Mouse (Mus musculus) cerebellum, adult 11-12 months (tissue): ENCODE data around the gene Ap5b1.
A peak's percentile ranks its signal among the peaks of the same experiment; 100 is the strongest.

Experiments used
- DNase-seq: peaks from one replicate; pipeline ENCODE4 v3.0.0; 2022

Ap5b1 gene

GRCm38 (mm10) chr19:5568470-5569140, 780 bp downstream of the Ap5b1 start:
- DNase-seq, result peak; percentile 83

GRCm38 (mm10) chr19:5569521-5569920, 1.7 kb downstream of the Ap5b1 start:
- DNase-seq, result peak; percentile 32

GRCm38 (mm10) chr19:5570353-5571246, 2.8 kb downstream of the Ap5b1 start:
- peak; percentile 28 for DNase-seq

DNA sequence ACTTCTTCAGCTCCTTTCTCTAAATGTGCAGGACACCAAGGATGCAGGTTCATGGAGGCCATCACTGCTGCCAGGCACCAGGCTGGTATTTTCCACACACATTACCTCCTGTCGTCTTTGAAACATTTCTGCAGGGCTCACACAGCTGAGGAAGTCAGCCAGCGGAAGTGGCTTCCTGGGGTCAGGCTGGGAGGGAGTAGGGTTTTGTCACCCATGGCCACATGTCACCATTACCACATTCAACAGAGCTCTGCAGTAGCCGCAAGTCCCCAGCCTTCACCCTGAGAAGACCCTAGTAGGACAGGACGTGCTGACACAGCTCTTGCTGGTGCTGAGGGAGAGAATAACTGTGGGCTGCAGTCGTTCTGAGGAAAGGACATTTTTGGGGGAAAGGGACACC, 4.0 kb downstream of the Ap5b1 start:
- DNase-seq, result no peak

DNA sequence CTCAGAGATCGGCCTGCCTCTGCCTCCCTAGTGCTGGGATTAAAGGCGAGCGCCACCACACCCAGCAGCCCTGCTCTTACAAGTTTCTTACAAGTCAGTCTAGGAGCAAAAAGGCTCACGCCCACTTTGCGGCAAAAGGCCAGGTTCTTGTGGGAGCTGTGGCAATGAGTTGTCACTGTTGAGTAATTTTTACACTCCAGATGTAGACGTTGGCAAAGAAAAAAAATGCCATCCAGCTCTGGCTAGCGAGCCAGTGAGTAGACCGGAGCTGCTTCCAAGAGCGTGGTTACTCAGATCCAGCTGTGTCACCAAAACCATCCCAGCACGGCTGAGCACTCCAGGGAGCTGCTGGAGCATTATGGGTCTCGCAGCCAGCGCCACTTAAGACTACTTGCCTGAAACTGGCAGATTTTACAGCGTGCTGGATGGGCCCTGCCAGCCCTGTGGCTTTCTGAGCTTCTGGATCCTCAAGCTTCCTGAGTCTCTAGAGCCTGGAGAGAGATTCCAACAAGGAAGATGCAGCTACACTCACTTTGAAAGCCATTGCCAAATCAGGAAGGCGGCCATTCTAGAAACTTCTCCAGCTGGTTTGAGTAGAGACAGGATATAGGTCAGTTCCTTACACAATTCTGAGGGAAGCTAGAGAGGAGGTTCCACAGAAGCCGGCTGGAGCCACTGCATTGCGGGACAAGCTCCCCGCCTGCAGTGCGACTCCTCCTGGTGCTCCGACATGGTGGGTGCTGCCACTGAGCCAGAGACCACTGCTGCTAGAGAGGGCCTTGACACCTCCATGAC, 4.7 kb downstream of the Ap5b1 start:
- DNase-seq, result no peak

DNA sequence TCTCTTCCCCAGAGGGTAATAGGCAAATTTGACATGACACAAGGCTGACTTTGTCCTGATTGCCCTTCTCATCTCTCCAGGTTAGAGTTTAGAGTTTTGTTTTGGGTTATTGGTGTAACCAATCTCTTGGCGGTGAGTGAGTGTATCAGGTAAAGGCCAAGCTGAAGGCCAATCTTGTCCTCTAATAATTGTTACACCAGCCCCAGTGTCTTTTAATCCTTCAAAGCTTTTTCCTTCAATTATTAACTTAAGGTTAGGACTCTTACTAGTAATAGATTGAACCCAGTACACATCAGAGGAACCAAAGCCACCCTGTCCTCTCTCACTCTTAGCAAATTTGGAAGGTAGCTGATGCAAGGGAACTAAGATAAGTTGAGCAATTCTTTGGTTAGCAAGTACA, 7.5 kb downstream of the Ap5b1 start:
- no peak for DNase-seq

GRCm38 (mm10) chr19:5579971-5580370, 12.1 kb downstream of the Ap5b1 start:
- no peak for DNase-seq

DNA sequence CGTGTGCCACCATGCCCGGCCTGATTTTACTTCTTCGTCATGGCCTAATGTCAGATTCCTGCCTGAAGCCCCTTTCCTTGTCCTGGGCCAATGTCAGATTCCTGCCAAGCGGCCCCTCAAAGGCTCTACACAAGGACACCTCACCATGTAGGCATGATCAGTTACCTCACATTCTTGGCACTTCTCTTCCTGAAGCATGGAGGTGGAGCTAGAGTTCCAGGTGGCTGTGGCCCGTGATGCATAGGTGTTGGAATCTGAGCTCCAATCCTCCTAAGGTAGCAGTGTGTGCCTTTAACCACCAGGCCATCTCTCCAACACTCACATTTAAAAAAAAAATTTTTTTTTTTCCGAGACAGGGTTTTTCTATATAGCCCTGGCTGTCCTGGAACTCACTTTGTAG, 13.0 kb downstream of the Ap5b1 start:
- DNase-seq, result no peak

- no peak for DNase-seq
These were observed 14.2 kb downstream of the Ap5b1 start for GRCm38 (mm10) chr19:5581995-5582394.

DNA sequence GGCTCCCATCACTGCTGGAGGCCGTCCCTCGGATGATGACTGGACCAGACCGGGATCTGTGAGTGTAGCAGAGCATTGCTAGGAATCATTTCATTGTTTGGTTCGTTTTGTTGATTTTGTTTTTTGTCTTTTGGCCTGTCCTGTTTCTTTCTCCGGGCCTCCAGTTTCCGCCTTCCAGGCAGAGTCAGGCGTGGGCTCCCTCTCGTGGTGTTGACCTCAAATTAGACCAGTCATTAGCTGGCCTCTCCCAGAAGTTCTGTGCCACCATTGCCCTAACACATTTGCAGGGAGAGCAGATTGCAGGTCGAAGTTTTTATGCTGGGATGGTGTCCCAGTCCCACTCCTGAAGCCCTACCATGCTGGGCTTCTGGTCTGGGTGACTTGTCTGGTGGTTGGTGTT, 21.3 kb downstream of the Ap5b1 start:
- DNase-seq, result no peak

DNA sequence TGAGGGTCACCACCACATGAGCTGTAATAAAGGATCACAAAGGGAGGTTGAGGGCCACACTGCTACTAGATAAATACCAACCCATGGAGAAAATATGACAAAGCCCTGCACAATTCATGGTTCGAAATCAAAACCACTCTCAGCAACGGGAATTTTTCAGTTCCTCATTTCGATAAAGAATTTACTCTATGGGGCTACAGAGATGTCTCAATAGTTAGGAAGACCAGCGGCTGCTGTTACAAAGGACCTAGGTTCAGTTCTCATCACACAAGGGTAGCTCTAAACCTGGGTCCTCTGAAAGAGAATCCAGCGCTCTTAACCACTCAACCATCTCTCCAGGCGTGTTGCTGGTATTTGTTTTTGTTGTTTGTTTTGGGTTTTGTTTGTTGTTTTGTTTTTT, 24.1 kb downstream of the Ap5b1 start:
- DNase-seq, result no peak

GRCm38 (mm10) chr19:5599224-5599623, 31.4 kb downstream of the Ap5b1 start:
- DNase-seq, result no peak

- peak; percentile 79 for DNase-seq
These were observed 34.1 kb downstream of the Ap5b1 start, which contains the start of gene Rnaseh2c for GRCm38 (mm10) chr19:5601752-5602541. Rnaseh2c (plus strand) TSS chr19:5601873.

DNA sequence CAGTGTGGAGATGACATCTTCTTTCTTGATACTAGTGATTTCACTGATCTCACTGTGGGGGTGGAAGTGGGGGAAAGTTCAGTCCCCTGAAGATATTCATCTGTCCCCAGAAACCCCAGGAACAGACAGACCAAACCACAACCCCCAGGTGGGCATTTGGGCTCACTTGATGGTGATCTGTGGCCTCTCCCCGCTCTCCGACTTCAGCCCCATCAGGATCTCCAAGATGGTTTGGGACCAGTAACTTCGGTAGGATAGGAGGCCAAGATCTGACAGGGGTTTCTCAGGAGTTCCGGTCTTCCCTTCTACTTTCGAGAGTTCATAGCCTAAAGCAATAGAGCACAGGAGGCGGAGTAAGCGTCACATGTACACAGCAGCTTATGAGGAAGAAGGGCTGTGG, 35.8 kb downstream of the Ap5b1 start:
- peak; percentile 20 for DNase-seq

DNA sequence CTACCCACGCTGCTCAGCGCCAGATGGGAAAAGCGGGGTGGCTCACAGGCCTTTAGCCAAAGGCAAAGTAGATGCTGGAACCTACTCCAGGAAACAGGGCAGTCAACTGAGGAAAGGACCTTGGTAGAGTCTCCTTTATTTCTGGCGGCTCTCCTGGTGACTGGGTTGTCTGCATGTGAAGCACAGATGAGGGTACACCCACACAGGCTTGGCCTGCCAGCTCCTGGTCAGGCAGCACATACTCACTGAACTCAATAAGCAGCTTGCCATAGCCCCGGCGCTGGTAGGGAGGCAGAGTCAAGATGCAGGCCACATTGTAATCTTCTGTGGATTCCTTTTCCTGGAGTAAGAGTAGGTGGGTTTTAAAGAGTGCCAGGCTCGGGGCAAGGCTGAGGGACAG, 37.3 kb downstream of the Ap5b1 start:
- peak; percentile 20 for DNase-seq

- DNase-seq, result peak; percentile 8
These were observed 38.4 kb downstream of the Ap5b1 start for GRCm38 (mm10) chr19:5606196-5606595.

DNA sequence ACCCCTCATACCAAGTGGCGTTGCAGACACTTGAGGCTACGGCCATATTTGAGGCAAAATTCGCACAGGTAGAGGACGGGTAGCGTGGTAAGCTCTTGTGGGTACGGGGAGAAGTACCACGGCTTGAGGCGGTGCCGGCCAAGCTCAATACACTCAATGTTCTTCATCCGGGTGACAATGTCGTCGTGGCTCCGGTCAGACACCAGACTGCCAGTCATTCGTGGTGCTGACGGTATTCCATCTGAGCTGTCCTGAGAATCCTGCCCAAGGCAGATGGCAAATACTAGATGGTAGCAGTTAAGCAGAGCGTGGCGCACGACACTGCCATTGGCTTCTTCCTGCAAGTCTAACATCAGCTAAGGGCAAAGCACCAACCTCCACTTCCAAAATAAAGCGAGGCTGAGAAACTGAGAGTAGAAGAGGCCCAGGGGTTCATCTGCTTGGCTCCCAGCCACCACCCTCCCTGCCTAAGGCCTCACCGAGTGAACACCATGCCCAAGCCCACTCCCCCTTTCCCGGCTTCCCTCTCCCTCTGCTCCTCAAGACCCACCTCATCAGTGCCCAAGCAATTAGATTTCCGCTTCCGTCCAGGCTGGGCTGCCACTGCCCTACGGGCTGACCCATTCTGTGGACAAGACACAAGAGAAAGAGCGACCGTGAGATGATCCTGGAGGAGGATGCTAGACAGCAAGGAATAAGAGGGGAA, 40.0 kb downstream of the Ap5b1 start:
- peak; percentile 42 for DNase-seq

GRCm38 (mm10) chr19:5608707-5609106, 40.9 kb downstream of the Ap5b1 start:
- DNase-seq, result peak; percentile 36

GRCm38 (mm10) chr19:5609171-5609546, 41.3 kb downstream of the Ap5b1 start:
- no peak for DNase-seq

GRCm38 (mm10) chr19:5609547-5610404, 42.0 kb downstream of the Ap5b1 start, which contains the start of gene Kat5:
Kat5 (minus strand) TSS chr19:5610237.
- peak; percentile 92 for DNase-seq

- peak; percentile 16 for DNase-seq
These were observed 44.1 kb downstream of the Ap5b1 start for GRCm38 (mm10) chr19:5611973-5612372.
